Mouse (Mus musculus) forebrain, embryonic 14.5 days (tissue): ENCODE results near the gene Trim67. TPM values are rescaled to one million over a fixed set of nuclear protein-coding genes. Genes with fewer than 3 reads are reported as not detected.

Source experiments
- ATAC-seq: fragments of 200-750 bp; cut with Nextera tagmentation; 2 replicates; pipeline ENCODE4 v1.8.0; 2017; ENCODE audit warnings: mild to moderate bottlenecking, moderate library complexity
- DNase-seq: peaks from one replicate; pipeline ENCODE4 v3.0.0-alpha.2; 2015; ENCODE audit warnings: low spot score
- H3K27ac ChIP-seq: fragments of 300-500 bp; sonication (generic); 2 replicates; pipeline ENCODE4 v1.5.1; 2014; ENCODE audit warnings: low read depth, mild to moderate bottlenecking, control low read depth, low read length, moderate library complexity
- H3K27me3 ChIP-seq: fragments of 300-500 bp; sonication (generic); replicated peaks from 2 replicates; pipeline ENCODE4 v1.6.1; 2014; ENCODE audit warnings: low read length, control low read depth, mixed read lengths; ENCODE audit not compliant: control insufficient read depth, insufficient read depth
- H3K36me3 ChIP-seq: fragments of 300-500 bp; sonication (generic); 2 replicates; pipeline ENCODE4 v1.6.1; 2014; ENCODE audit warnings: low read length, control low read depth; ENCODE audit not compliant: control insufficient read depth, insufficient read depth
- H3K4me1 ChIP-seq: fragments of 300-500 bp; sonication (generic); 2 replicates; pipeline ENCODE4 v1.6.1; 2014; ENCODE audit warnings: antibody characterized with exemption, low read length, control low read depth; ENCODE audit not compliant: control insufficient read depth, insufficient read depth
- H3K4me2 ChIP-seq: fragments of 300-500 bp; sonication (generic); 2 replicates; pipeline ENCODE4 v1.6.1; 2014; ENCODE audit warnings: mild to moderate bottlenecking, control low read depth, low read length
- H3K4me3 ChIP-seq: fragments of 300-500 bp; sonication (generic); 2 replicates; pipeline ENCODE4 v1.5.1; 2014; ENCODE audit warnings: low read depth, low read length, control low read depth
- H3K9ac ChIP-seq: fragments of 300-500 bp; sonication (generic); 2 replicates; pipeline ENCODE4 v1.6.1; 2014; ENCODE audit warnings: mild to moderate bottlenecking, low read length, control low read depth, moderate library complexity
- H3K9me3 ChIP-seq: fragments of 300-500 bp; sonication (generic); replicated peaks from 2 replicates; pipeline ENCODE4 v1.6.1; 2016; ENCODE audit warnings: low read length, control low read depth, mixed read lengths; ENCODE audit not compliant: control insufficient read depth
- WGBS: fragments of 180-500 bp; shearing (Covaris S2); extraction: QIAGEN DNeasy Blood & Tissue Kit; methylation state at CpG from one replicate; pipeline ENCODE4 v1.1.7; 2014; 5-methylcytosine and 5-hydroxymethylcytosine counted together
- polyA plus RNA-seq: library from polyadenylated mRNA; unstranded; fragments of >200 nt; fragmentation: Nextera tagmentation; extraction: Ambion mirVana; gene quantifications from 2 replicates; pipeline ENCODE4 v1.2.1, GENCODE M21; 2014

Trim67 gene
- polyA plus RNA-seq, 1 experiment from 2014 or later: 16.5 TPM

- Histone ChIP-seq H3K36me3 (no peaks in the 10 kb centered on the region), H3K27me3 (peaks cover 29% of the 10 kb centered on the region), H3K9me3 (no peaks in the 10 kb centered on the region), H3K4me1 (0 out of 2 replicates have a peak, but pooled peaks cover 1% of the 10 kb centered on the region), H3K9ac (no peak overlapping the region), H3K4me2 (no peak overlapping the region), H3K27ac (no peak overlapping the region), H3K4me3 (no peak overlapping the region)
- DNase-seq (no peak), ATAC-seq (no peak)
- 65% methylated on average over 5 of the region's 5 CpGs for WGBS
Observed at GRCm38 (mm10) chr8:124756601-124757000, 36.3 kb upstream of the Trim67 start.

GRCm38 (mm10) chr8:124758544-124758943, 34.3 kb upstream of the Trim67 start:
- ATAC-seq (no peak), DNase-seq (no peak)
- Histone ChIP-seq H3K4me2 (no peak overlapping the region), H3K9me3 (no peaks in the 10 kb centered on the region), H3K4me1 (no peaks in the 10 kb centered on the region), H3K27ac (no peak overlapping the region), H3K27me3 (0 out of 2 replicates have a peak, but pooled peaks cover 10% of the 10 kb centered on the region), H3K9ac (no peak overlapping the region), H3K36me3 (no peaks in the 10 kb centered on the region), H3K4me3 (no peak overlapping the region)
- WGBS: 37% methylated on average over 3 of the region's 3 CpGs

- H3K4me2 ChIP-seq: no peak overlapping the region
- H3K9ac ChIP-seq: no peak overlapping the region
- H3K36me3 ChIP-seq: no peaks in the 10 kb centered on the region
- no peaks in the 10 kb centered on the region for H3K4me1 ChIP-seq
- DNase-seq: no peak
- H3K9me3 ChIP-seq: no peaks in the 10 kb centered on the region
- ATAC-seq: no peak
- 63% methylated on average over 7 of the region's 7 CpGs for WGBS
- H3K4me3 ChIP-seq: no peak overlapping the region
- no peak overlapping the region for H3K27ac ChIP-seq
- H3K27me3 ChIP-seq: no peaks in the 10 kb centered on the region
Observed at GRCm38 (mm10) chr8:124763061-124763460, 29.8 kb upstream of the Trim67 start.

GRCm38 (mm10) chr8:124772389-124772788, 20.5 kb upstream of the Trim67 start:
- no peak overlapping the region for H3K4me2 ChIP-seq
- no peak overlapping the region for H3K9ac ChIP-seq
- H3K36me3 ChIP-seq: no peaks in the 10 kb centered on the region
- no peak for ATAC-seq
- WGBS: 78% methylated on average over 2 of the region's 2 CpGs
- DNase-seq: no peak
- no peak overlapping the region for H3K27ac ChIP-seq
- 0 out of 2 replicates have a peak, but pooled peaks cover 3% of the 10 kb centered on the region for H3K27me3 ChIP-seq
- H3K9me3 ChIP-seq: no peaks in the 10 kb centered on the region
- no peak overlapping the region for H3K4me3 ChIP-seq
- H3K4me1 ChIP-seq: no peaks in the 10 kb centered on the region

- peak overlapping the region; percentile 9; the same call in 1 of the 2 replicates for H3K4me3 ChIP-seq
- 15% methylated on average over 16 of the region's 16 CpGs for WGBS
- no peak for ATAC-seq
Observed at GRCm38 (mm10) chr8:124775695-124776094, 17.2 kb upstream of the Trim67 start.

GRCm38 (mm10) chr8:124780236-124780635, 12.7 kb upstream of the Trim67 start:
- DNase-seq: peak; percentile 78
- 14% methylated on average over 7 of the region's 7 CpGs for WGBS
- H3K36me3 ChIP-seq: no peaks in the 10 kb centered on the region
- H3K9me3 ChIP-seq: no peaks in the 10 kb centered on the region
- peak overlapping the region; percentile 40 for H3K27ac ChIP-seq
- no peak overlapping the region for H3K4me3 ChIP-seq
- peaks cover 4% of the 10 kb centered on the region for H3K4me1 ChIP-seq
- no peak overlapping the region for H3K4me2 ChIP-seq
- peak overlapping the region; percentile 10; the same call in 1 of the 2 replicates for H3K9ac ChIP-seq
- 0 out of 2 replicates have a peak, but pooled peaks cover 5% of the 10 kb centered on the region for H3K27me3 ChIP-seq
- peak; percentile 64 for ATAC-seq

More at GRCm38 (mm10) chr8:124775695-124776094, 17.2 kb upstream of the Trim67 start:
- H3K9me3 ChIP-seq: no peaks in the 10 kb centered on the region
- H3K4me1 ChIP-seq: no peaks in the 10 kb centered on the region; the same call in 1 of the 2 replicates
- no peaks in the 10 kb centered on the region for H3K36me3 ChIP-seq
- H3K4me2 ChIP-seq: no peak overlapping the region
- H3K27me3 ChIP-seq: 0 out of 2 replicates have a peak, but pooled peaks cover 3% of the 10 kb centered on the region
- peak; percentile 81 for DNase-seq
- H3K9ac ChIP-seq: no peak overlapping the region
- H3K27ac ChIP-seq: no peak overlapping the region

GRCm38 (mm10) chr8:124782431-124782830, 10.5 kb upstream of the Trim67 start:
- ATAC-seq (no peak), DNase-seq (no peak)
- Histone ChIP-seq H3K27ac (no peak overlapping the region), H3K4me1 (peaks cover 4% of the 10 kb centered on the region), H3K4me2 (no peak overlapping the region), H3K36me3 (no peaks in the 10 kb centered on the region), H3K4me3 (no peak overlapping the region), H3K27me3 (0 out of 2 replicates have a peak, but pooled peaks cover 2% of the 10 kb centered on the region), H3K9ac (no peak overlapping the region), H3K9me3 (no peaks in the 10 kb centered on the region)
- 75% methylated on average over 3 of the region's 3 CpGs for WGBS

GRCm38 (mm10) chr8:124783228-124783627, 9.7 kb upstream of the Trim67 start:
- DNase-seq: no peak
- H3K4me3 ChIP-seq: no peak overlapping the region
- H3K9me3 ChIP-seq: no peaks in the 10 kb centered on the region
- no peak for ATAC-seq
- 88% methylated on average over 15 of the region's 15 CpGs for WGBS
- H3K27ac ChIP-seq: no peak overlapping the region
- H3K9ac ChIP-seq: no peak overlapping the region
- H3K36me3 ChIP-seq: no peaks in the 10 kb centered on the region
- H3K4me2 ChIP-seq: no peak overlapping the region
- H3K27me3 ChIP-seq: 0 out of 2 replicates have a peak, but pooled peaks cover 2% of the 10 kb centered on the region
- H3K4me1 ChIP-seq: peaks cover 4% of the 10 kb centered on the region

- H3K4me3 ChIP-seq: no peak overlapping the region
- H3K27me3 ChIP-seq: 0 out of 2 replicates have a peak, but pooled peaks cover 2% of the 10 kb centered on the region
- no peak overlapping the region for H3K9ac ChIP-seq
- H3K27ac ChIP-seq: 0 out of 2 replicates have a peak overlapping the region, but pooled peaks have one; percentile 1
- DNase-seq: peak; percentile 73
- H3K36me3 ChIP-seq: no peaks in the 10 kb centered on the region
- H3K4me2 ChIP-seq: no peak overlapping the region
- 81% methylated on average over 13 of the region's 13 CpGs for WGBS
- H3K9me3 ChIP-seq: no peaks in the 10 kb centered on the region
- ATAC-seq: peak; percentile 86; the same call in 1 of the 2 replicates
- peaks cover 4% of the 10 kb centered on the region for H3K4me1 ChIP-seq
Observed at GRCm38 (mm10) chr8:124784613-124785012, 8.3 kb upstream of the Trim67 start.
